Mouse (Mus musculus) hindbrain, postnatal 0 days (tissue): ENCODE measurements around the gene Ppm1n. TPM values are rescaled to one million over a fixed set of nuclear protein-coding genes. Genes with fewer than 3 reads are reported as not detected.
A peak's percentile ranks its signal among the peaks of the same experiment; 100 is the strongest.

Experiments used
- ATAC-seq: fragments of 200-750 bp; cut with Nextera tagmentation; 2 replicates; pipeline ENCODE4 v1.8.0; 2017; ENCODE audit warnings: mild to moderate bottlenecking, moderate TSS enrichment, moderate library complexity
- DNase-seq: peaks from one replicate; pipeline ENCODE4 v3.0.0-alpha.2; 2015; ENCODE audit warnings: low spot score
- H3K27ac ChIP-seq: fragments of 300-500 bp; sonication (generic); 2 replicates; pipeline ENCODE4 v1.5.1; 2014; ENCODE audit warnings: mild to moderate bottlenecking
- H3K27me3 ChIP-seq: fragments of 300-500 bp; sonication (generic); 2 replicates; pipeline ENCODE4 v1.6.1; 2014; ENCODE audit warnings: low read length, mixed read lengths; ENCODE audit not compliant: insufficient read depth
- H3K36me3 ChIP-seq: fragments of 300-500 bp; sonication (generic); 2 replicates; pipeline ENCODE4 v1.6.1; 2014; ENCODE audit warnings: low read length, mixed read lengths; ENCODE audit not compliant: insufficient read depth
- H3K4me1 ChIP-seq: fragments of 300-500 bp; sonication (generic); 2 replicates; pipeline ENCODE4 v1.6.1; 2014; ENCODE audit warnings: antibody characterized with exemption, low read length, mixed read lengths; ENCODE audit not compliant: insufficient read depth
- H3K4me2 ChIP-seq: fragments of 300-500 bp; sonication (generic); 2 replicates; pipeline ENCODE4 v1.6.1; 2014; ENCODE audit warnings: low read depth, mild to moderate bottlenecking, low read length, moderate library complexity, mixed read lengths
- H3K4me3 ChIP-seq: fragments of 300-500 bp; sonication (generic); 2 replicates; pipeline ENCODE4 v1.5.1; 2014; ENCODE audit warnings: low read length
- H3K9ac ChIP-seq: fragments of 300-500 bp; sonication (generic); replicated peaks from 2 replicates; pipeline ENCODE4 v1.6.1; 2014; ENCODE audit warnings: mild to moderate bottlenecking, low read length, moderate library complexity, mixed read lengths
- H3K9me3 ChIP-seq: fragments of 300-500 bp; sonication (generic); 2 replicates; pipeline ENCODE4 v1.6.1; 2016; ENCODE audit warnings: low read length, mixed read lengths
- CTCF ChIP-seq: IDR thresholded peaks from 2 replicates; pipeline ENCODE4 v1.5.1; 2016; ENCODE audit warnings: antibody characterized with exemption, control low read depth, low read depth
- WGBS: fragments of 180-500 bp; shearing (Covaris S2); extraction: QIAGEN DNeasy Blood & Tissue Kit; methylation state at CpG from one replicate; pipeline ENCODE4 v1.1.7; 2014; 5-methylcytosine and 5-hydroxymethylcytosine counted together
- polyA plus RNA-seq: library from polyadenylated mRNA; unstranded; fragments of >200 nt; fragmentation: Nextera tagmentation; extraction: Ambion mirVana; gene quantifications from 2 replicates; pipeline ENCODE4 v1.2.1, GENCODE M21; 2015
- total RNA-seq: library from RNA; depleted of rRNA; stranded (reverse); fragments of >200 nt; gene quantifications from 2 replicates; pipeline ENCODE4 v1.2.3, GENCODE M21; 2014

Gene Ppm1n
- total and polyA plus RNA-seq, 2 experiments from 2014 or later = 2.1 to 2.5 TPM

GRCm38 (mm10) chr7:19308454-19309277, 28.8 kb upstream of the Ppm1n start:
- TF ChIP-seq CTCF = peak; percentile 32
- H3K4me3 ChIP-seq = peak overlapping the region; percentile 64
- peak; percentile 98 for DNase-seq
- no peaks in the 10 kb centered on the region for H3K4me1 ChIP-seq
- peak overlapping the region; percentile 99 for H3K4me2 ChIP-seq
- H3K27me3 ChIP-seq = peaks cover 20% of the 10 kb centered on the region
- peak; percentile 88 for ATAC-seq
- no peaks in the 10 kb centered on the region for H3K36me3 ChIP-seq
- WGBS = under 1% methylated on average over 55 of the region's 58 CpGs
- H3K9ac ChIP-seq = peak overlapping the region; percentile 45
- no peaks in the 10 kb centered on the region for H3K9me3 ChIP-seq
- H3K27ac ChIP-seq = peak overlapping the region; percentile 58; the same call in 1 of the 2 replicates

DNA sequence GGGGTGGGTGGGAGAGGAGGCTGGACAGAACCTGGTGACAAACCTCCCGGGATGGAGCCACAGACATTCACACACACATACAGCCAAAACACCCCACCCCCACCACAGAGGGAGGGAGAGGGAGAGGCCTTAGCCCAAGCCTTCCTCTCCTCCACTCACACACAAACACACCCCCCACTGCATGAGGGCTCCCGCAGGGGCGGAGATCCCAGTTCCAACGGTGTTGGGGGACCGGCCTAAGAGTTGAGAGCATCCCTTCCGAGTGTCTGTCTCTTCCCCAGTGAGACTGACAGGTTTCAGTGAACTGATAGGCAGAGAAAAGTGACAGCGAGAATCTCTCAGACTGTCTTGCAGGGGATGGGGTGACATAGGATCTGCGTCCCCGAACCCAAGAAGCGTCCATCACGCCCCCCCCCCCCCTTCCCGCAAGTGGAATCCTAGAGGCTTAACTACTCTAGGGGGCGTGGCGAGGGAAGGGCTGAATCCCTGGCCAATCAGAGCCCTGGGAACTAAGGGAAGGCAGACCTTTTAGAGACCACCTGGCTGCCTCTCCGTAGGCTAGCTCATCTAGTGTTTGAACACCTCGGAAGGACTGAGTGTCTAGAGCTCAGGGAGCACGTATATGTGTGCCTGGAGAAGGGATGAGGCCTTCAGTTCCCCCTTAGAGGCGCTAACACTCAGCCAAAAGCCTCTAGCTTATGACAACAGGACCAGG, 28.0 kb upstream of the Ppm1n start:
- TF ChIP-seq CTCF = no peak
- H3K4me2 ChIP-seq = peak overlapping the region; percentile 99
- ATAC-seq (peak; percentile 63), DNase-seq (peak; percentile 81)
- peaks cover 24% of the 10 kb centered on the region for H3K27me3 ChIP-seq
- peak overlapping the region; percentile 58; the same call in 1 of the 2 replicates for H3K27ac ChIP-seq
- H3K4me1 ChIP-seq = no peaks in the 10 kb centered on the region
- peak overlapping the region; percentile 64 for H3K4me3 ChIP-seq
- H3K36me3 ChIP-seq = no peaks in the 10 kb centered on the region
- peak overlapping the region; percentile 45; the same call in 1 of the 2 replicates for H3K9ac ChIP-seq
- WGBS = 3% methylated on average over 18 of the region's 18 CpGs
- H3K9me3 ChIP-seq = no peaks in the 10 kb centered on the region

GRCm38 (mm10) chr7:19306819-19307738, 27.2 kb upstream of the Ppm1n start:
- ATAC-seq (no peak), DNase-seq (no peak)
- Histone ChIP-seq H3K4me1 (no peaks in the 10 kb centered on the region), H3K4me2 (peak overlapping the region; percentile 99; the same call in 1 of the 2 replicates), H3K27me3 (peaks cover 24% of the 10 kb centered on the region), H3K9me3 (no peaks in the 10 kb centered on the region), H3K27ac (no peak overlapping the region), H3K4me3 (no peak overlapping the region), H3K36me3 (no peaks in the 10 kb centered on the region), H3K9ac (no peak overlapping the region)
- no peak for TF ChIP-seq CTCF
- WGBS = 70% methylated on average over 25 of the region's 25 CpGs

- H3K27me3 ChIP-seq = peaks cover 24% of the 10 kb centered on the region
- no peak overlapping the region for H3K9ac ChIP-seq
- ATAC-seq (no peak), DNase-seq (no peak)
- no peak for TF ChIP-seq CTCF
- H3K4me2 ChIP-seq = no peak overlapping the region
- no peaks in the 10 kb centered on the region for H3K9me3 ChIP-seq
- no peaks in the 10 kb centered on the region for H3K4me1 ChIP-seq
- WGBS = 54% methylated on average over 16 of the region's 16 CpGs
- H3K27ac ChIP-seq = no peak overlapping the region
- no peaks in the 10 kb centered on the region for H3K36me3 ChIP-seq
- H3K4me3 ChIP-seq = no peak overlapping the region
Observed at GRCm38 (mm10) chr7:19305796-19306765, 26.2 kb upstream of the Ppm1n start.

GRCm38 (mm10) chr7:19305413-19305735, 25.5 kb upstream of the Ppm1n start:
- Histone ChIP-seq H3K27ac (no peak overlapping the region), H3K9ac (peak overlapping the region; percentile 52; the same call in 1 of the 2 replicates), H3K9me3 (no peaks in the 10 kb centered on the region), H3K4me1 (no peaks in the 10 kb centered on the region), H3K4me2 (peak overlapping the region; percentile 49), H3K4me3 (peak overlapping the region; percentile 26; the same call in 1 of the 2 replicates), H3K36me3 (no peaks in the 10 kb centered on the region), H3K27me3 (peaks cover 24% of the 10 kb centered on the region)
- DNase-seq (no peak), ATAC-seq (no peak)
- TF ChIP-seq CTCF = no peak
- WGBS = 13% methylated on average over 6 of the region's 6 CpGs
